ENCODE assay signal across 12 mouse cellular contexts in genomic region chr10:95191881-95192280, GRCm38 (mm10).
DNase-seq lines count a peak whose midpoint lies in the region; ATAC-seq lines count a peak whose summit lies in the region.
"Had no signal": no experiment of that assay in that cellular context is flagged by ENCODE, and none has a peak within 500 bp of the region (broad histone marks: within the 10 kb centered on the region; RNA-seq: fewer than 3 reads in every experiment).

No protein-coding gene starts in this region.

- DNase-seq in right cerebral cortex, adult 18-20 months, result no peak
- DNase-seq in cerebellum, adult 18-20 months, result no peak
- DNase-seq: gastrocnemius, postnatal 14 days; thymus, postnatal 36 days had no signal

- H3K27me3 ChIP-seq in intestine, embryonic 16.5 days (replicated peaks; ENCODE audit: control insufficient read depth, insufficient read depth, low read length), result no peaks in the 10 kb centered on the region
- H3K27me3 ChIP-seq in intestine, embryonic 15.5 days (replicated peaks), result no peaks in the 10 kb centered on the region
- no peaks in the 10 kb centered on the region for H3K27me3 ChIP-seq in forebrain, embryonic 16.5 days (replicated peaks; ENCODE audit: control insufficient read depth, insufficient read depth, low read length)
- H3K27me3 ChIP-seq: embryonic facial prominence, embryonic 15.5 days; limb, embryonic 12.5 days had no signal

- no peak overlapping the region for H3K4me3 ChIP-seq in intestine, embryonic 16.5 days (ENCODE audit: low read length)
- H3K4me3 ChIP-seq in intestine, embryonic 15.5 days (replicated peaks), result no peak overlapping the region
- no peak overlapping the region for H3K4me3 ChIP-seq in forebrain, embryonic 16.5 days (replicated peaks; ENCODE audit: low read length)
- H3K4me3 ChIP-seq: embryonic facial prominence, embryonic 15.5 days; limb, embryonic 12.5 days had no signal

- no peaks in the 10 kb centered on the region for H3K36me3 ChIP-seq in intestine, embryonic 16.5 days (ENCODE audit: control insufficient read depth, insufficient read depth, low read length)
- no peaks in the 10 kb centered on the region for H3K36me3 ChIP-seq in intestine, embryonic 15.5 days
- no peaks in the 10 kb centered on the region for H3K36me3 ChIP-seq in forebrain, embryonic 16.5 days (ENCODE audit: control insufficient read depth, insufficient read depth)
- H3K36me3 ChIP-seq: embryonic facial prominence, embryonic 15.5 days had no signal

- no peak overlapping the region for H3K27ac ChIP-seq in intestine, embryonic 16.5 days (ENCODE audit: low read length)
- H3K27ac ChIP-seq in intestine, embryonic 15.5 days, result no peak overlapping the region
- H3K27ac ChIP-seq in forebrain, embryonic 16.5 days (ENCODE audit: low read length), result no peak overlapping the region
- H3K27ac ChIP-seq: embryonic facial prominence, embryonic 15.5 days; limb, embryonic 12.5 days had no signal

- 55% methylated on average over 3 of the region's 3 CpGs for WGBS in intestine, embryonic 16.5 days
- 52% methylated on average over 3 of the region's 3 CpGs for WGBS in intestine, embryonic 15.5 days
- WGBS in forebrain, embryonic 16.5 days, result 76% methylated on average over 3 of the region's 3 CpGs

- H3K9me3 ChIP-seq in intestine, embryonic 16.5 days (ENCODE audit: control insufficient read depth, low read length), result no peaks in the 10 kb centered on the region; the same call in 1 of the 2 replicates
- H3K9me3 ChIP-seq in intestine, embryonic 15.5 days, result no peaks in the 10 kb centered on the region
- no peaks in the 10 kb centered on the region for H3K9me3 ChIP-seq in forebrain, embryonic 16.5 days (ENCODE audit: control insufficient read depth, low read length)
- H3K9me3 ChIP-seq: embryonic facial prominence, embryonic 15.5 days had no signal

- H3K4me1 ChIP-seq in intestine, embryonic 16.5 days (ENCODE audit: control insufficient read depth, insufficient read depth, low read length), result peaks cover 4% of the 10 kb centered on the region; the same call in 1 of the 2 replicates
- 0 out of 2 replicates have a peak, but pooled peaks cover 3% of the 10 kb centered on the region for H3K4me1 ChIP-seq in intestine, embryonic 15.5 days (replicated peaks)
- H3K4me1 ChIP-seq in forebrain, embryonic 16.5 days (replicated peaks; ENCODE audit: control insufficient read depth, insufficient read depth, low read length), result no peaks in the 10 kb centered on the region

- ATAC-seq in intestine, embryonic 16.5 days, result peak; percentile 54; the same call in 1 of the 2 replicates
- no peak for ATAC-seq in intestine, embryonic 15.5 days
- ATAC-seq in common myeloid progenitor, adult 5-6 weeks (replicated peaks; ENCODE audit: low read depth, poor library complexity, severe bottlenecking), result peak; percentile 70
- peak; percentile 30 to 38; a peak in 3 of 4 replicates for ATAC-seq in hematopoietic stem cell, adult 5-6 weeks (replicated peaks in 1 of 2; ENCODE audit: insufficient read depth in 1 of 2, low FRiP score in 2 of 2, low TSS enrichment in 1 of 2, low read depth in 1 of 2, poor library complexity in 2 of 2, severe bottlenecking in 2 of 2)
- peak; percentile 71 for ATAC-seq in megakaryocyte progenitor cell, adult 5-6 weeks (replicated peaks; ENCODE audit: poor library complexity)
- ATAC-seq in forebrain, embryonic 16.5 days, result no peak

- H3K9ac ChIP-seq in intestine, embryonic 16.5 days (ENCODE audit: low read depth, low read length), result no peak overlapping the region
- H3K9ac ChIP-seq in intestine, embryonic 15.5 days, result no peak overlapping the region
- no peak overlapping the region for H3K9ac ChIP-seq in forebrain, embryonic 16.5 days (replicated peaks; ENCODE audit: low read depth, low read length)
- H3K9ac ChIP-seq: embryonic facial prominence, embryonic 15.5 days; limb, embryonic 12.5 days had no signal

- H3K4me2 ChIP-seq in intestine, embryonic 16.5 days (ENCODE audit: low read depth, low read length), result no peak overlapping the region
- H3K4me2 ChIP-seq in intestine, embryonic 15.5 days (replicated peaks), result no peak overlapping the region
- H3K4me2 ChIP-seq in forebrain, embryonic 16.5 days (ENCODE audit: low read length), result no peak overlapping the region
- H3K4me2 ChIP-seq: embryonic facial prominence, embryonic 15.5 days; limb, embryonic 12.5 days had no signal

Comparison
In these comparisons a context has a peak if more than half of its experiments do, and no peak if none do; other contexts are left out.
1. ATAC-seq: peak in intestine, embryonic 16.5 days (single experiment), common myeloid progenitor, adult 5-6 weeks (single experiment), hematopoietic stem cell, adult 5-6 weeks (2 of 2) and megakaryocyte progenitor cell, adult 5-6 weeks (single experiment); none in intestine, embryonic 15.5 days (single experiment) and forebrain, embryonic 16.5 days (single experiment).